Mouse (Mus musculus) cerebellum, postnatal 25 days (tissue): ENCODE data around the gene Txndc11.

Experiments
- DNase-seq, 2 experiments: peaks; one replicate each; pipeline ENCODE4 v3.0.0; 2021; ENCODE audit warnings: mixed read lengths in 2 of 2

Gene Txndc11

DNA sequence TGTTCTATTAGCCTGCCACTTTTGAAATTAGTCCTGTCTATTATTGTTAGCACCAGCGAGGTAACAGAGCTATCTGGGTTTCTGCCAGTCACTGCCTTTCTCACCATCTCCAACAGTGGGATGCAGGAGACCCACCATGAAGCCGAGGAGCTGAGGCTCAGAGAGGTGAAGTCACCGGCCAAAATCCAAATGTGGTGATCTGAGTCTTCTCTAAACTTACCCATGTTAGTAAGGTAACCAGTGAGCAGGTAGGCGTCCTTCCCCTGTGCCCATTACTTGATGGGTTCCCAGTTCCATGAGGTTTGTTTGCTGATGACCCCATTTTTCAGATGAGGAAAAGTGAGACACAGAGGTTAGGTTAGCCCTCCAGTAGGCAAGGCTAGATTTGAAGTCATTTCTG, 70.1 kb downstream of the Txndc11 start:
- DNase-seq: no peak

DNA sequence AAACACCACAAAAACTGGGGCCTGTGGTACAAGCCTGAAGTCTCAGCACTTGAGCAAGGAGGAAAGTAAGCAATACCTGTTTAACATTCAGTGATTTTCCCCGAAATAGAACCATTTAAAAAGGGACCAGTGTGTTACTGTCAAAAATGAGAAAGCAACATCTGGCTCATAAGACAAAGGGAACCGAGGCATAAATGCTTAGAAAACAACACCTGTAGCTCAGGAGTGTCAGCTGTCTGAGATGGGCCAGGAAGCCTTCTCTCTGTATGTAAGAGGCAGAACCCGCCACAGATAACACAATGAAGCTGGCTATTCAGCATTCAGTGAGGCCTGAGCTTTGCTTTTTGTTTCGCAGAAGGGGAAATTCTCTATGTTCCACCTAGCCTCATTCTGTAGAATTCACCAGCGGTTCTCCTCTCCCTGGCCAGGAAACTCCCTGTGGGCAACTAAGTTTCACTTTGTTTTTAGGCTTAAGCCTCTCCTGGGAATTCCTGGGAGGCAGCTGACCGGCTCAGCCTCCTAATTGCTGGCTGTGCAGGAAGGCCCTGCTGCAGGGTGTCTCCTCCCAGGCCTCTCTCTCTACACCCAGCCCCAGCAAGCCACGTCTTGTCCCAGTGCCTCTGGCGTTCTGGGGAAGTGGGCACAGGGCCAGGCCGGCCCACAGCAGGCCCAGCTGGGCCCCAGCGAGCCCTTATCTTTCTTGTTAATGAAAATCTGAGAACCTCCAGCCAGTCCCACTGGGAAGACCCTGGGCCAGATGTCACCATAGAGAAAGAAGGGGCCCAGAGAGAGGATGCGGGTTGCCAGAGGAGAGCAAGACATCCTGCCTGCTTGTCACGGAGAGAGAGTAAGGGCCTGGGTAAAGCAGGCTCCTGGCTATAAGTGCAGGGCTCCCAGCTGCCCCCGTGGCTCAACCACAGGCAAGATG, 71.4 kb downstream of the Txndc11 start:
- DNase-seq: peak; percentile 15 to 56

- DNase-seq: no peak
These were observed 73.8 kb downstream of the Txndc11 start, which contains the start of gene Snn for GRCm38 (mm10) chr16:11060645-11061044. TSS of gene Snn (plus strand) at chr16:11060945.

DNA sequence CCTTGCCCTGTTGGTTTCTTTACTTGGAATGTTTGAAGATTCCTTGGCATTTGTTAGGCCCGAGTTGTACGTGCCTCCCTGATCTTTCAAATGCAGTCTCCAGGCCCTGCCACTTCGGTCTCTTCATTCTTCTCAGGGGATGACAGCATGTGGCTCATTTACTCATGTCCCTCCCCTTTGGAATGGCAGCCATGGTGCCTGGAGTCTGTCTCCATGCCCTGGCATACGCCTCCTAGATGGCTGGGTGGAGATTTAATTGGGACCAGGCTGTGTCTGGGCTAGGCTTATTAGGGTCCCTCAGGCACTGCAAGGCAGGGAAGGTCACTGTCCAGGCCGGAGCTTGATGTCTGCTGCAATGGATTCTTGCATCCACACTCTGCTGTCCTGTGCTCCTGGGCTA, 78.5 kb downstream of the Txndc11 start:
- no peak for DNase-seq

GRCm38 (mm10) chr16:11054871-11055270, 79.6 kb downstream of the Txndc11 start:
- DNase-seq: no peak

DNA sequence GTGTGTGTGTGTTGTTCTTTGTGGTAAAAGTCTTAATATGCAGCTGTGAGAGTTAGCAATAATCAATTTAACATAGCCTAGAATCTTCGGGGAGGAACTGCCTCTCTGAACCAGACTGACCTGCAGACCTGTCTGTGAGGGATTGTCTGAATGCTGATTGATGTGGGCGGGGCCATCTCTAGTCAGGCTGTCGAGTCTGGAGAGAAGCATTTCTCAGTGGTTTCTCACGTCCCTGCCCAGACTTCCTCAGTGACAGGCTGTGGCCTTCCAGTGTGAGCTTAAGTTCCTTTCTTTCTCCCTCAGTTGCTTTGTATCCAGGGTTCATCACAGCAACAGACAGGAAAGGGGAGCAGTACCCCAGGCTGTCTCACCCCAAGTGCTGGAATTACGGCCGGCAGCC, 80.0 kb downstream of the Txndc11 start:
- DNase-seq: no peak

GRCm38 (mm10) chr16:11051134-11051533, 83.3 kb downstream of the Txndc11 start:
- DNase-seq: no peak

GRCm38 (mm10) chr16:11050226-11050625, 84.2 kb downstream of the Txndc11 start:
- no peak for DNase-seq

DNA sequence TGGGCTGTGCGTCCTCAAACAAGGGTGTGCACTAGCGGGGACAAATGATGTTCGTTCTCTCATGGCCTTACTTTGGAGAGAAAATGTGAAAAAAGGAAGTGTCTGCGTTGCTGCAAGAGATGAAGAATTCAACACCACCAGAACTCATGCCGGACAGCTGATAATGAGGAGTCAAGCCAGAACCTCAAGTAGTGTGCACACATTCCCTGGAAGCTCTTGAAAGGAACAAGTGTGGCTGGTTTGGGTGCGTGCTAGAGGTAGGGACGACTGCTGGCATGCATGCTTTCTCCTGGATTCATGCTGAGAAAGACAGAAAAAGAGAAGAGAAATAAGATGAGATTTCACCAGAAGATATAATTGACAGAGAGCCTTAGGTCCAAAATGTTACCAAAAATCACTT, 87.3 kb downstream of the Txndc11 start:
- DNase-seq: no peak

DNA sequence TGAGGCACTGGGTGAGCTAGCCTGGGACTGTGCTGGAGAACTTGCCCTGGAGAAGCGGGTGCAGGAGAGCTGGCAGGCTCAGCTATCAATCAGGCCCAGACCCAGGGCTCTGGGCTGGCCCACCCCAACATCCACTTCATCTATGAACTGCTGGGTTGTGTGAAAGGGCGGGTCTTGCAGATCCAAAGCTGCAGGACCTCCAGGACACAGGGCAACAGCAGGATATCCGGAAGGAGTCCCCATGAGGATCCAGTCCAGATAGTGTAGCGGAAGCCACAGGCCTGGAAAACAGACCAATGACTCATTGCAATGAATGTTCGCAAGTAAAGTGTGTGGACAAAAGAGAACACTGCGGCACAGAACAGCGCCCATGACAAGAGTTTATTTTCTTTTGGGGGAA, 88.0 kb downstream of the Txndc11 start:
- DNase-seq: no peak

GRCm38 (mm10) chr16:11043239-11043638, 91.2 kb downstream of the Txndc11 start:
- DNase-seq: no peak

DNA sequence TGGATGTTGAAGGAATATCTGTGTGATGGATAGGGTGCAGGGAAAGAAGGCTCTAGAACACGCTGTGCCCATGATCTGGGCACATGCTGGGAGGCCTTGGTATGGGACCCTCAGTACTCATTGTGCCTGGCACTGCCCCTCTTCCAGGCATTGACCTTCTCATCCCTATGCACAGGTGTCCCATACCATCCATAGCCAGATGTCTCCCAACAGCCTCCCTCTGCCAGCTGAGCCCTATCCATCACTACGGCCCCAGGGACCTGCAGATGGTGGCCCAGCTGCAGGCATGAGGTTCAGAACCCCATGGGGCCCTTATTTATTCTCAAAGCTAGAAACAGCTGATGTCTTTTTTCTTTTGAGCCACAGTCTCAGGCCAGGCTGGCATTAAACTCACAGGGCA, 93.8 kb downstream of the Txndc11 start:
- DNase-seq: no peak

DNA sequence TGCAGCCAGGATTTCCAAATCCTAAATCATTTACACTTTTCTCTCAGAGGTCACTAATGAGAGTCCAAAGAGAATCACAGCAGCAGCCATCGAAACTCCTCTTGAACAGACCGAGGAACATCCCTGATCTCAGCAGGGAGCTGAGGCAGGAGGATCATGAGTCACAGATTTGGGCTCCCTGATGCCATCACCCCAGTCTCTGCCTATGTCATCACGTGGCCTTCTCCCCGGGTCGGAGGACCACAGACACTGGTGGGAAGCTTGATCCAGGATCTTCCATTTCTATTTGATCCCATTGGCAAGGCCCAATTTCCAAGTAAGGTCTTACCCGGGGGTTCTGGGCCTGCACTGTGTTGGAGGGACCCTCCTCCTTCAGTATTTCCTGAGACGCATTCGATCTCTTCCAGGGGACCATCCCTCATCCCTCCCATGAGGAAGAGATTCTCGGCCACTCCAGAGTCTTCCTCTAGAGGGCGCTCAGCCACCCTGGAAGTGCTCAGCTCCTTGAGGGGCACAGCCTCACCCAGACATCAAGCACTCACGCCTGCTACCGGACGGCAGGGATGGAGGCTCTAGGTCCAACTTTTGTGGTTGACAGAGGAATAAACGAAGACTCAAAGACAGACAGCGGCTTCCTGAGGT, 98.5 kb downstream of the Txndc11 start:
- peak; percentile 83 to 88 for DNase-seq

- no peak for DNase-seq
These were observed 99.2 kb downstream of the Txndc11 start for GRCm38 (mm10) chr16:11035273-11035672.

GRCm38 (mm10) chr16:11034193-11034803, 100.2 kb downstream of the Txndc11 start:
- peak; percentile 78 to 88 for DNase-seq

DNA sequence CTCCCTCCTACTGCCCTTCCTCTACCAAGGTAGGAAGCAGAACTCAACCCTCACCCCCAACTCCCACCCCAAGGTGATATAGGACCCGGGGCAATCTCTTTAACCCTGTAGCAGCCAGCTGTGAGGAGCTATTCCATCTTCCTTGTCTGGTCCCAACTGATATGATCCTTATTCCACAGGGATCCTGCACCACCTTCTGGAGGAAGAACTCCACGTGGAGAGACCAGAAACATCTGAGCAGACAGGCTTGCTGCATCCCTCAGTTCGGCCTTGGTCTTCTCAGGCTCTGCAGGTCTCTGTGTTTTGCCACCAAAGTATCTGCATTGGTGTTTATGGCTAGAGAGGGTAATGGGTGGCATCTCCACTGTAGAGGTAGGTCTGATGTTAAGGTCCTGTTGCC, 103.1 kb downstream of the Txndc11 start:
- no peak for DNase-seq

- DNase-seq: no peak
These were observed 103.6 kb downstream of the Txndc11 start for GRCm38 (mm10) chr16:11030844-11031243.

DNA sequence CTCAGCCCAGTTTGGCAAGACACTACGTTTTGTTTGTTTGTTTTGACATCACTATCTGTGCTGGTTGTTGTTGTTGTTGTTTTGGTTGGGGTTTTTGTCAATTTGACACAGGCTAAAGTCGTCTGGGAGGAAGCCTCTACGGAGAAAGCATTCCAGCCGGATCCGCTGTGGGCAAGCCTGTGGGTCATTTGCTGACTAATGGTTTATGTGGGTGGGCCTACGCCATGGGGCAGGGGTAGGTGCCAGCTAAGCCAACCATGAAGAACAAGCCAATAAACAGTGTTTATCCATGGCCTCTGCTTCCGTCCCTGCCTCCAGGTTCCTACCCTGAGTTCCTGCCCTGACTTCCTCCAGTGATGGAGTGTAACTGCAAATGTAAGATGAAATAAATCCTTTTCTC, 106.2 kb downstream of the Txndc11 start:
- no peak for DNase-seq
